Mouse (Mus musculus) liver, embryonic 14.5 days (tissue): Measurements from ENCODE around the gene Pnmal1.
A peak's percentile ranks its signal among the peaks of the same experiment; 100 is the strongest.

Source experiments
- CTCF ChIP-seq: IDR thresholded peaks from 2 replicates; pipeline ENCODE4 v1.5.1; 2016; ENCODE audit warnings: antibody characterized with exemption, low read depth, control low read depth
- EP300 ChIP-seq: IDR thresholded peaks from 2 replicates; pipeline ENCODE4 v1.6.1; 2016; ENCODE audit warnings: antibody characterized with exemption, low read depth

DNA sequence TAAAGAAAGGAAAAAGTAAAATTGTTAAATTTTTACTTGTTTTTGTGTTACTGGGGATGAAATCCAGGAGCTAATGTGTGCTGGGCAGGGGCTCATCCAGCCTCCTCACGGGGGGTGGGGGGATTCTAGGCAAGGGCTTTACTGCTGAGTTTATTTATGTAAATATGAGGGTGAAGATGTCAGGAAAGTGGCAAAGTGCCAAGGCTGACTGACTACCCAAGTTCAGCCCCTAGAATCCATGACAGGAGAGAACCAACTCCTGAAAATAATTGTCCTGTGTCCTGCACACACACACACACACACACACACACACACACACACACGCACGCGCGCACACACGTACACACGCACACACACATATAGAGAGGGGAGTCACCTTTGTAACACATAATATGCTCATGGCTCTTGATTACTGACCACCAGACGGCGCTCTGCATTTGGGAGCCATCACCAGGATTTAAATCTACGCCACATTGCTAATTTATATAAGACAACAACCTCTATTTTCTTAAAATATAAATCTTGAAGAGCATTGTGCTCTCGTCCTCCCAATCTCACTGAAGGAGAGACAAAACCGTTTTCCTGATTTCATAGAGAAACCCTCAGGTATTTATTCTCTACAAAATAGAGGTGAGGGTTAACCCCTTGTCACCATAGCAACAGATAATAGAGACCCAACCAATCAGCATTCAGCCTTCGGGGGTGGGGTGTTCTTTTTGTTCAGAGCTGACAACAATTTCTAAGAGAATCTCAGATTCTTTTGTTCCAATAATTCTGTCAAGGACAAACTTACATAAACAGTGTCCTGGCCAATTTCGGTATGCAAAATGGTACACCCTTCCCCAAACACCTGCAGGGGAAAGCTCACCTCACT, 26.5 kb upstream of the Pnmal1 start:
- TF ChIP-seq CTCF (peak; percentile 77), EP300 (no peak)
